Mouse (Mus musculus): Measurements from ENCODE around the gene Elp6.
A peak's percentile ranks its signal among the peaks of the same experiment; 100 is the strongest.

Gene Elp6

DNA sequence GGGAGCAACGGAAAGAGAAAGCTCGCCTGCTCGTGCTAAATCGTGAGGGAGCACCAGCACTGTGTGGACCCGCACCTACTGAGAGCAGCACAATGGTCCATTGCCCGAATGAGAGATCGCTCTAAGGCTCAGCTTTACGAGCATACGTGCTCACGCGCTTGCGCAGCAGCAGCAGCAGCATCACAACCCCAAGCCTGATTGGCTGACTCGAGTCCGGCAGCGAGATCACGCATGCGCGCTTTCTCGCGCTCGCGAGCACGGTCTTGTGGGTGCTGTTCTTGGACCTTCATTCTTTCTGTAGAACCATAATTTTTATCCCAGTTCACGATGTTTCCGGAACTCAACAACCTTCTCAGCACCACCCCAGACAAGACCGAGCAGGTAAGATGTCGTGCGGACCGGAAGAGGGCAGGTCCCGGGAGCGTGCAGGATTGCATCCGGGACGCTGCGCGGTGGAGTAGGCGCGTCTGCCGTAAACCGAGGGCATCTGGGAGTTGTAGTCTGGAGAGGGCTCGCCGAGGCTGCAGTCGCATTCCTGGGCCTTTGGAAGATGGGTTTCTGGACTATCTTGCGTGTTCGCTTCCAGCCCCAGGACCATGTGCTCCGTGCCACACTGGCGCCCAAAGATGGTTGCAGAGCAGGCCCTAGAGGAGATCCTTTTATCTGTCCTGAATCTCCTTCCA, at the start of gene Elp6:
Gene Elp6 (plus strand): TSS at position 205 of the 683 bp plus-strand sequence.
- peak; percentile 93 to 94 for DNase-seq

GRCm38 (mm10) chr9:110255407-110256019, 49.5 kb upstream of the Elp6 start:
- peak in 1 of 2 experiments; percentile 24 for DNase-seq

DNA sequence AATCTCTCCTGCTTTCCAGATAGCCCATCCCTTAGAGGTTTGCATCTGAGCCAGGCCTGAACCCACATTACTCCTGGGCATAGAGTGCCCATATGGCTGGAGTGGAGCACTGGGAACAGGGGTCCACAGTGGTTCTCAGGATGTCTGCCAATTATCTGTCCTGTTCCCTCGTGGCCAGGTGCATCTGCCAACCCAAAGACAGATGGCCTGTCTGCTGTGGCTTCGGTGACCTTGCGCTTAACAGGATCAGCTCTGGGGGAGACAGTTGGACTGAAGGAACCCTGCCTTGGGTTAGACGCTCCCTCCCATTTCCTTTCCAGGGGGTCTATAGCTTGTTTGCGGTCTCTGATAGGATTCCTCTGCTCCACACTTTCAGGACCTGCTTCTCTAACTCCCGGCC, 46.3 kb upstream of the Elp6 start:
- peak; percentile 61 to 64 for DNase-seq

GRCm38 (mm10) chr9:110259118-110259517, 45.9 kb upstream of the Elp6 start:
- DNase-seq = no peak

DNA sequence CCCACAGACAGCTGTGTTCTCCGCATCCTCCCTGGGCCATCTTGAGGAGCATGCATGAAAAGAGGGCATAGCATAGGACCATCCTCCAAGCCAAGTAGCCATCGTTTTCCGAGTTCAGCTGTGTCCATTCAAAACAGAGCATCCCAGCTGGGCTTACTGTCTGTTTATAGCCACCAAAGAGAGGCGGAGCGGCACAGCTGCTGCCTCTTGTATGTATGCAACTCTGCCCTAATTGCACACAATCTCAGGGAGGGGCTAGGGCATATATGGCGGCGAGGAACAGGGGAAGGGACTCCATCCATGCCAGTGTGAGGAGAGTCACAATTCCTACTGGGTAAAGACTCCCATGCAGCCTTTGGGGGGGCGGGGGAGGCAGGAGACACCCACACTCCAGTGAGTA, 41.8 kb upstream of the Elp6 start:
- DNase-seq = no peak

DNA sequence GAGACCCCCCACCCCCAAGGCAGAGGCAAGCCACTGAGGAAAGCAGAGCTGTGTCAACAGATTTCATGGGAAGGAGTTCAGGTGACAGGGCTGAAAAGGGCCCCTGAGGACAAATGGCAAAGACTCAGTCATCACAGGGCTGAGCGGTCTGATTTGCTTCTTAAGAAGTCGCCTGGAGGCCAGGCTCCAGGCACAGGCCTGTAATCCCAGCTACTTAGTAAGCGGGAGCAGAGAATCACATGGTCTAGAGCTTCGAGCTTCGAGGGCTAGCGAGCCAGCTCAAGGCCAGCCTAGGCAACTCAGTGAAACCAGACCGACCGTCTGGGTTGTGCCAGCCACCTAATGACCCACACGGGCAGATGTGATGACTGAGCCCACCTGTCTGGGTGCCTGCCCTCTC, 40.0 kb upstream of the Elp6 start:
- no peak for DNase-seq

DNA sequence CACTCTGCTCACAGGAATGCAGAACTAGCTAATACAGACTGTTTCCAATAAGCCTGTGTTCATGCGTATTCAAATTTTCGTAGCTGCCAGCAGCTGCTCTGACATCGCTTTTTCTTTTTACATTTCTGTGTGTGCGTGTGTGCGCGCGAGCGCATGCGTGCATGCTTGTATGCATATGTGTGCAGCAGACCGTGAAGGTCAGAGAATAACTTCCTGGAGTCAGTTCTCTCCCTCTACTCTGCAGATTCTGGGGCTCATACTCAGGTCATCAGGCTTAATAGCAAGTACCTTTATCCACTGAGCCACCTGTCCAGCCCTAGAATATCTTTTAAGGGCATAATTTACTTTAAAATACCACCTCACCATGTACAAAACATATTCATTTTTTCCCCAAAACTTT, 36.6 kb upstream of the Elp6 start:
- DNase-seq = no peak

GRCm38 (mm10) chr9:110272330-110272729, 32.6 kb upstream of the Elp6 start:
- no peak for DNase-seq

- DNase-seq = no peak
Measured at GRCm38 (mm10) chr9:110273507-110273906, 31.5 kb upstream of the Elp6 start.

DNA sequence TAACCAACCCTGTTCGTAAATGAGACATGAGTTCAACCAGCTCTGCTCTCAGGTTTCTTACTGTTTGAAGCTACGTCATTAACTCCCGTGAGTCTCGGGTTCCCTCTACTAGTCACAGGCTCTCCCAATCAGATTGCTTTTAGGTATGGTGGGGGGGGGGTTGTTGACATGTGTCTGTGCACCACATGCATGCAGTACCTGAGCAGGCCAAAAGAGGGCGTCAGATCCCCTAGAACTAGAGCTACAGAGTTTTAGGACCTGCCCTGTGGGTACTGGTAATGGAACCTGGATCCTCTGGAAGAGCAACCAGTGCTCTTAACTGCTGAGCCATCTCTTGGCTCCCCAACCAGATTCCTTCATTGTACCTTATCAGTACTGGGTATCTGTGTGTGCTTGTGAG, 29.1 kb upstream of the Elp6 start:
- DNase-seq = no peak

DNA sequence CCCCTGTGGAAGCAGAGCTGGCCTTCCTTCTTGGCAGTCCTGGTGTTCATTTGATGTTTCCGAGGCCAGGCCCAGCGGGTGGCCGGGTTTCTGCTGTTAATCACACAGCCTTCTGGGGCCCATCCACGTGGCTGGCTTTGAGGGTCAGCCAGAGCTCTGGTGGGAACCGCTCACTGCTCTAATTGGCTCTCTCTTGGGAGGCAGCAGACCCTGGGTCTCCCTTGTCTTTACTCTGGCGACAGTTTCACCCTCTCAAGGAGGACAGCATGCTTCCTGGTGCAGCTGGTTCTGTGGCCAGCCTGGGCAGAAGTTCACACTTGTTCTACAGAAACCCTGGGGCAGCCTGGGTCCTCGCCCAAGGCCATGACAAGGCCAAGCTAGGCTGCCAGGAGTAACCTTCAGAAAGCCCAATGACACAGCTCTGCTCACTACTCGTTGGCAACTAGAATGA, 27.5 kb upstream of the Elp6 start:
- DNase-seq = peak; percentile 20 to 29

DNA sequence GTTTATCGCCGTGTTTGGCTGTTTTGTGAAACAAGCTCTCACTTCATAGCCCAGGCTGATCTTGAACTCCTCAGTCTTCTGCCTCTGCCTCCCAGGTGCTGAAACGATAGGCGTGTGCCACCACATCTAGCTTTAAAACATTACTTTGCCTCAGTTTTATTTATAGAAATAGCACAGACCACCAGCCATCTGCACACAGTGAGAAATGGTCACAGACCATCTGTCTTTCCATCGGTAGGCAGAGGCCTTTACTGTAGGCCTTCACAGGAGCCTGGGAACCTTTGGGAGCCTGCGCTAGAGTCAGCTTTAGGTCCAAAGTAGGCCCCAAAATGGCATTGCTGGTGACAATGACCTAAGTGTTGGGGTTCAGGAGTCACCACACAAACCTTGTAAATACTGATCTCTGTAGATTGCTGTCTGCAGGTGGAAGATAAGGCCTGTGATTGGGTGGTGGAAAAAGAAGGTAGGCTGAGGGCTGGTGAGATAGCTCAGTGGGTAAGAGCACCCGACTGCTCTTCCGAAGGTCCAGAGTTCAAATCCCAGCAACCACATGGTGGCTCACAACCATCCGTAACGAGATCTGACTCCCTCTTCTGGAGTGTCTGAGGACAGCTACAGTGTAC, 20.8 kb upstream of the Elp6 start:
- DNase-seq = peak; percentile 35 to 38

DNA sequence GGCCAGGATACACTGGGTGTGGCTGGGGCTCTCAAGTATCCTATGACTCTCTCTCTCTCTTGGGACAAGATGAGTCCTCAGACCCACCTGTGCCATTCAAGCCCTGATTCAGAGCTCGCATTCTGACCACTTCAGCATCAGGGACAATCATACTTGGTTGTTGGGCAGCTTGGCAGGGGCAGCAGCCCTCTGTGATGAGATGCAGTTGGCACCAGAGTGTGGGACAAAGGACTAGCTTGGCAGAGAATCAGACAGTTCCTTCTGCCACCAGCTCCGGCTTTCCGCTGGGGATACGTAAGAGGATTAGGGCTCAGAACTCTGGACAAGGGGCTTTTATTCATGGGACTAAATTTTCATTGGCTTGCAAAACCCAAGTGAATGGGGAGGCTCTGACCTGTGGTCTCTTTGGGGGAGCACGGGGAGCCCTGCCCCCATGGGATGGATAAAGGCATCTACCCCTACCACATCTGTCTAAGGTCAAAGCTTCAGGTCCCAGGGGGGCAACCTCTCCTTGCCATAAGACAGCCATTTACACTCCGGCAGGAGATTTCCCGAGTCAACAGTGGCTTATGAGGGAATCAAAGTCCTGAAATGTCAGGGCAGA, 17.6 kb upstream of the Elp6 start:
- DNase-seq = peak; percentile 49 to 68

- DNase-seq = no peak
Measured at GRCm38 (mm10) chr9:110293254-110293718, 11.7 kb upstream of the Elp6 start.

GRCm38 (mm10) chr9:110293873-110294415, 11.0 kb upstream of the Elp6 start:
- DNase-seq = no peak

DNA sequence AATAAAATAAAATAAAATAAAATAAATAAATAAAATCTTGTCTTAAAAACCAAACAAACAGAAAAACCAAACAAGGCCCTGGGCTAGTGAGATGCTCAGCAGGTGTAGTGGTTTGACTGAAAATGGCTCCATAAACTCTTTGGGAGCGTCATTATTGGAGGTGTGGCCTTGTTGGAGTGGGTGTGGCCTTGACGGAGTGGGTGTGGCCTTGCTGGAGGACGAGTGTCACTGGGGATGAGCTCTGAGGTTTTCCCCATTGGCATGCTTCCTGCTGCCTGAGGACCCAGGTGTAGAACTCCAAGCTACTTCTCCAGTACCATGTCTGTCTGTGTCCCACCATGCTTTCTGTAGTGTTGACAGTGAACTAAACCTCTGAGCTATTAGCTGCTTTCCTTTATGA, 10.2 kb upstream of the Elp6 start:
- DNase-seq = no peak

DNA sequence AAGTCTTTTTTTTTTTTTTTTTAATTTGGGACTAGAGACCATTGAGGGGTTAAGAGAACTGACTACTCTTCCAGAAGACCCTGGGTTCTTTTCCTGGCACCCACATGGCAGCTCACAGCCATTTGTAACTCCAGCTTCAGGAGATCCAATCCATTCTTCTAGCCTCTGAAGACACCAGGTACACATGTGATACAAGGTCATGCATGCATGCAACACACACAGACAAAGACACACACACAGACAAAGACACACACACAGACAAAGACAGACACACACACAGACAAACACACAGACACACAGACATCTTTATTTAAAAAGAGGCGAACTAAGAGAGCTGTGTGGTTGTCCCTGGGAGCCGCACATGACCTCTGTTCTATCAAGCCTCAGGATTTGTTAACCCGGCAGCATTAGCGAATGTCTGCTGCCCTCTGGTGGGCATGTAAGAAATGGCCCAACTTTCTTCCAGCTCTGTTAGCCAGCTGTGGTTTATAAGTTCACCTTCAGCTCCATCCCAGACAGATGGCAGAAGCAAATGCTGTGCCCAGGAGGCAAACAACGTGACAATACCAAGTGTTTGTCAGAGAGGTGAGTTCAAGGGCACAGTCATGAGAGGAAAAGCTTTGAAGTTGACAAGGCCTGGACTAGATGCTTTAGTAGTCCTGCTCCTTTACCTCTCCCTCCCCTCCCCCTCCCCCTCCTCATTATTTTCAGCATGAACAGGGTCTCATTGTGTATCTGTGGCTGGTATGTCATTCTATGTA, 7.9 kb upstream of the Elp6 start:
- DNase-seq = peak; percentile 80 to 88

GRCm38 (mm10) chr9:110304516-110304915, 457 bp upstream of the Elp6 start:
- no peak for DNase-seq

- DNase-seq = no peak
Measured at GRCm38 (mm10) chr9:110306371-110306770, 1.4 kb downstream of the Elp6 start.

DNA sequence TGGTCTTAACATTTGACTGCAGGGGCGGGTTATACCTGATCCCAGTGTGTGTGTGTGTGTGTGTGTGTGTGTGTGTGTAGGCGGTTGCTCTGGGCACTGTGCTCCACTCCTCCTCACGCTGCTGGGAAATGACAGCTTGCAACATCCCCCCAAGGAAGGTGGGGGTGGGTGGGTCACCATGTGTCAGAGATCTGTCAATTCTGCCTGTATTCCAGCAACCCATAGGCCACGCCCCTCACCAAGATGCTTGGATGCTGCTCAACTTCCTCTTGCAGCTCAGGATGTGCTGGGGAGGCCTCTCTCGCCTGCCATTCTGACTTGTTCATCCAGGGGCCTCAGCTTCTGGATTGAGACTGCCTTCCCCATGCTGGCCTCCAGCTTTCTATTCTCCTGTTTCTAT, 9.7 kb downstream of the Elp6 start:
- DNase-seq = no peak

- DNase-seq = no peak
Measured at GRCm38 (mm10) chr9:110315410-110315809, 10.4 kb downstream of the Elp6 start.

DNA sequence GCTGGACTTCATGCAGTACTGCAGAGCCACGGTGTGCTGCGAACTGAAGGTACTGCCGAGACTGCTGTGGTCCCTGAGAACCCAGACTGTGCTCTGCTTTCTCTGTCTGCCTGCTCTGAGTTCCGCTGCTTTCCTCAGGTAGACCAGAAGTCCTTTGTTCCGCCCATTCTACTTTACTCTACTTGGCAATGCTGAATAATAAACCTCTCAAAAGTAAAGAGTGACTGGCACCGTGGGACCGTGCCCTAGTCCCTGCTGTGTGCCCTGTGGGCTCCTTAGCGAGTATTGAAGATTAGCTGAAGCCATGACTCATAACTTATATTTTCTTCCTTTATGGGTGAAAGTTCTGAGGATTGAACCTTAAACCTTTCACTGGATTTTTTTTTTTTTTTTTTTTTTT, 10.9 kb downstream of the Elp6 start:
- no peak for DNase-seq

GRCm38 (mm10) chr9:110316503-110316902, 11.5 kb downstream of the Elp6 start:
- DNase-seq = no peak
